Mouse (Mus musculus) cerebellum, adult 2 months (tissue): ENCODE results near the gene Cox4i2.

ENCODE experiments used
- CTCF ChIP-seq: fragments of 200-500 bp; IDR thresholded peaks from 2 replicates; pipeline ENCODE4 v1.5.1; 2011; ENCODE audit warnings: low read depth, mild to moderate bottlenecking, control low read depth, low read length, moderate library complexity, borderline replicate concordance; ENCODE audit not compliant: insufficient read depth
- POLR2A ChIP-seq: fragments of 200-500 bp; IDR thresholded peaks from 2 replicates; pipeline ENCODE4 v1.6.1; 2011; ENCODE audit warnings: low read length, control low read depth, borderline replicate concordance; ENCODE audit not compliant: insufficient read depth

GRCm38 (mm10) chr2:152803081-152803480, 49.1 kb downstream of the Cox4i2 start:
- TF ChIP-seq CTCF (no peak), POLR2A (no peak)
